Mouse (Mus musculus) megakaryocyte, embryonic 14.5 days (primary cell): Measurements from ENCODE around the gene Gm48552.

Experiments
- FLI1 ChIP-seq: IDR thresholded peaks from 2 replicates; pipeline ENCODE4 v1.6.1; 2012; ENCODE audit warnings: low read length, inconsistent platforms, mixed read lengths
- GATA1 ChIP-seq: IDR thresholded peaks from 3 replicates; pipeline ENCODE4 v1.6.1; 2012; ENCODE audit warnings: mixed read lengths, low read length, inconsistent platforms, borderline replicate concordance

DNA sequence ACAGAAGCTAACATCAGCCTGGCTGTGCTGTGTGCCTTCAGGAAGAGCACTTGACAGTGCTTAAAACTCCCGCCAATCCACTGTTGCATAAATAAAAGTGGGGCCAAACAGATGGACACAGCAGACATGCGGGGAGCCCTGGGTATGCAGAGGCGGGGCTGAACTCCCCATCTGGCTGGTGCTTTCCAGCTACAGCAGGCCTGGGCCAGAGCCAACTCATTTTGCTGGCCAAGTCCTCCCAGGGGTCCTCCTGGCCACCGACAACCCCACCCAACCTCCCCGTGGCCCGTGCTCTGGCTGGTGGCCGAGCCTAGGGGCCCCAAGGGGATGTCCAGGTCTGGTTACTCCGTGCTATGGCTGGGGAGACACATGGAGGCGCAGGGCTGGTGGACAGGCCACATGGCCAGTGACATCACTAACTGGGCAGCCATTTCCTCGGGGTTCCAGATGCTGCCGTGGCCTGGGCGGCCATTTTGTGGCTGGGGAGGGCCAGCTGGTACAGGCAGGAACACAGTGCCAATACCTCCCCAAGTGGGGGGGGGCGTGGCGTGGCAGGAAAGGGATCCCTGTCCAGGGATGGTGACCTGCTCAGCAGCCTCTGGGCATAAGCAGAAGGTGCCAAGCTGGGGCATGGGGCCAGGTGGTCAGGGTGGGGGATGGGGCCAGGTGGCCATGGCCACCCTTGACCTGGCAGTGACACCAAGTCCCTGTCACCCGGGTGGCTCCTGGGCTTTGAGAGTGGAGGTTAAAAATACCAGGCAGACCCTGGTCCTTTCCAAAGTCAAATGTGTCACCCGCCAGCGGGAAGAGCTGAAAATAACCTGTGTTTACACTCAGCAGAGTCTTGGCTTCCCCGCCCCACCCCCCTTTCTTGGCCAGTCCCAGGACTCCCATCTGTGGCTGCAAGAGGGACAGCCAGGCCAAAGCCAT is 22.9 kb downstream of the Gm48552 start:
- TF ChIP-seq FLI1 (no peak), GATA1 (no peak)
